Mouse (Mus musculus) ES-Bruce4 (cell line): ENCODE measurements at regions not wholly inside any gene's neighbourhood (a gene's known extent, or its start where the extent isn't known, plus 50 kb on each side); places are given as distances from the start of the nearest gene placed in this dataset.

Experiments
- CTCF ChIP-seq: IDR thresholded peaks from one replicate; pipeline ENCODE4 v1.8.1; 2011; ENCODE audit warnings: low read depth, low read length
- EP300 ChIP-seq: IDR thresholded peaks from 2 replicates; pipeline ENCODE4 v1.6.1; 2011; ENCODE audit warnings: low read depth, low read length; ENCODE audit not compliant: insufficient read depth
- POLR2A ChIP-seq: IDR thresholded peaks from one replicate; pipeline ENCODE4 v1.8.1; 2011; ENCODE audit warnings: low read length; ENCODE audit not compliant: insufficient read depth

GRCm38 (mm10) chr12:118391654-118392053 lies 90.4 kb upstream of the Sp4 start:
- TF ChIP-seq CTCF (no peak), POLR2A (no peak), EP300 (no peak)
